7 mouse cellular contexts compared by ENCODE assay signal in genomic region chr1:182954287-182955046, GRCm38 (mm10). TPM values are rescaled to one million over a fixed set of nuclear protein-coding genes. Genes with fewer than 3 reads are reported as not detected.
DNase-seq lines count a peak whose midpoint lies in the region; TF ChIP-seq lines count a peak whose summit lies in the region.

Gene Tlr5 (plus strand): TSS chr1:182954788.

- peak within 1 kb of the TSS; percentile 78 for H3K4me3 ChIP-seq in lung, adult 2 months (replicated peaks; ENCODE audit: extremely low read depth, low read depth, low read length)
- peak within 1 kb of the TSS; percentile 27 for H3K4me3 ChIP-seq in olfactory bulb, adult 2 months (ENCODE audit: insufficient read depth, low read depth, low read length)

- peak; percentile 53 for DNase-seq in ZHBTc4 (ENCODE audit: low read depth, low spot score)
- DNase-seq in embryo, embryonic 10.5 days (ENCODE audit: low spot score): peak; percentile 77
- DNase-seq in heart, adult 18-20 months: peak; percentile 71 to 74
- peak; percentile 27 for DNase-seq in kidney, adult 11 months
- peak; percentile 69 for DNase-seq in lung, adult 2 months
- no peak for DNase-seq in layer of hippocampus, adult 18-20 months (ENCODE audit: low spot score in 2 of 2)

- TF ChIP-seq CTCF in lung, adult 2 months (IDR thresholded peaks at IDR 0.05; ENCODE audit: insufficient read depth, low read length): no peak
- TF ChIP-seq CTCF in olfactory bulb, adult 2 months (IDR thresholded peaks at IDR 0.05; ENCODE audit: insufficient read depth, low read depth, low read length): no peak

- peaks cover 11% of the 10 kb centered on the region for H3K4me1 ChIP-seq in lung, adult 2 months (ENCODE audit: control insufficient read depth, insufficient read depth, low read length)
- peaks cover 18% of the 10 kb centered on the region for H3K4me1 ChIP-seq in olfactory bulb, adult 2 months (ENCODE audit: control insufficient read depth, insufficient read depth, low read length)

- TF ChIP-seq POLR2A in lung, adult 2 months (IDR thresholded peaks at IDR 0.05; ENCODE audit: borderline replicate concordance, extremely low read depth, low read depth, low read length): no peak
- TF ChIP-seq POLR2A in olfactory bulb, adult 2 months (IDR thresholded peaks at IDR 0.05; ENCODE audit: insufficient read depth, low read depth, low read length): no peak

- 13% methylated on average over 21 of the region's 21 CpGs for WGBS in lung, adult 2 months
- 29% methylated on average over 21 of the region's 21 CpGs for WGBS in olfactory bulb, adult 2 months

- no peak within 1 kb of the TSS for H3K27ac ChIP-seq in olfactory bulb, adult 2 months (ENCODE audit: insufficient read depth, low read depth, low read length)

RNA-seq across cellular contexts. Expression of gene Tlr5, which starts in this region (rescaled TPM):
- total RNA-seq in heart, adult 18-20 months (2021): 1 to 10 TPM; 1.0 to 1.8 TPM
- 6.1 and 7.4 TPM in 2 replicates for polyA plus RNA-seq in lung, adult 2 months (2012; rRNA removed)
- polyA plus RNA-seq in olfactory bulb, adult 2 months (2012; ENCODE audit: insufficient read depth, insufficient read length, low replicate concordance, missing spikeins): not detected in 2 replicates
- total RNA-seq in layer of hippocampus, adult 18-20 months (2021): under 1 TPM; 0.37 to 0.63 TPM

Comparison
In these comparisons a context has a peak if more than half of its experiments do, and no peak if none do; other contexts are left out.
1. DNase-seq: peak in ZHBTc4 (single experiment), embryo, embryonic 10.5 days (single experiment), heart, adult 18-20 months (2 of 2), kidney, adult 11 months (single experiment) and lung, adult 2 months (single experiment); none in layer of hippocampus, adult 18-20 months (0 of 2).